Mouse (Mus musculus) heart, embryonic 16.5 days (tissue): ENCODE measurements around the gene Pdcd2l. TPM values are rescaled to one million over a fixed set of nuclear protein-coding genes. Genes with fewer than 3 reads are reported as not detected.
A peak's percentile ranks its signal among the peaks of the same experiment; 100 is the strongest.

Experiments
- ATAC-seq: fragments of 200-750 bp; cut with Nextera tagmentation; replicated peaks from 2 replicates; pipeline ENCODE4 v1.8.0; 2017; ENCODE audit warnings: moderate number of reproducible peaks; ENCODE audit not compliant: insufficient read depth, low FRiP score; ENCODE audit errors: extremely low read depth
- H3K27ac ChIP-seq: fragments of 300-500 bp; sonication (generic); 2 replicates; pipeline ENCODE4 v1.5.1; 2014; ENCODE audit warnings: mild to moderate bottlenecking, low read length, control low read depth, moderate library complexity
- H3K27me3 ChIP-seq: fragments of 300-500 bp; sonication (generic); 2 replicates; pipeline ENCODE4 v1.6.1; 2014; ENCODE audit warnings: low read length, mixed read lengths; ENCODE audit not compliant: control insufficient read depth, insufficient read depth
- H3K36me3 ChIP-seq: fragments of 300-500 bp; sonication (generic); 2 replicates; pipeline ENCODE4 v1.6.1; 2014; ENCODE audit not compliant: control insufficient read depth, insufficient read depth
- H3K4me1 ChIP-seq: fragments of 300-500 bp; sonication (generic); 2 replicates; pipeline ENCODE4 v1.6.1; 2014; ENCODE audit warnings: low read length, mixed read lengths; ENCODE audit not compliant: control insufficient read depth, insufficient read depth
- H3K4me2 ChIP-seq: fragments of 300-500 bp; sonication (generic); 2 replicates; pipeline ENCODE4 v1.6.1; 2014; ENCODE audit warnings: low read depth, mild to moderate bottlenecking, control low read depth, low read length
- H3K4me3 ChIP-seq: fragments of 300-500 bp; sonication (generic); 2 replicates; pipeline ENCODE4 v1.5.1; 2014; ENCODE audit warnings: mild to moderate bottlenecking, control low read depth, low read length
- H3K9ac ChIP-seq: fragments of 300-500 bp; sonication (generic); 2 replicates; pipeline ENCODE4 v1.6.1; 2014; ENCODE audit warnings: low read length, control low read depth
- H3K9me3 ChIP-seq: fragments of 300-500 bp; sonication (generic); replicated peaks from 2 replicates; pipeline ENCODE4 v1.6.1; 2016; ENCODE audit warnings: low read length; ENCODE audit not compliant: control insufficient read depth
- WGBS: fragments of 180-500 bp; shearing (Covaris S2); extraction: QIAGEN DNeasy Blood & Tissue Kit; methylation state at CpG from one replicate; pipeline ENCODE4 v1.1.7; 2014; 5-methylcytosine and 5-hydroxymethylcytosine counted together
- polyA plus RNA-seq: library from polyadenylated mRNA; unstranded; fragments of >200 nt; fragmentation: Nextera tagmentation; extraction: Ambion mirVana; gene quantifications from 2 replicates; pipeline ENCODE4 v1.2.1, GENCODE M21; 2015

Gene Pdcd2l
- 59.3 and 59.5 TPM in 2 replicates for polyA plus RNA-seq

DNA sequence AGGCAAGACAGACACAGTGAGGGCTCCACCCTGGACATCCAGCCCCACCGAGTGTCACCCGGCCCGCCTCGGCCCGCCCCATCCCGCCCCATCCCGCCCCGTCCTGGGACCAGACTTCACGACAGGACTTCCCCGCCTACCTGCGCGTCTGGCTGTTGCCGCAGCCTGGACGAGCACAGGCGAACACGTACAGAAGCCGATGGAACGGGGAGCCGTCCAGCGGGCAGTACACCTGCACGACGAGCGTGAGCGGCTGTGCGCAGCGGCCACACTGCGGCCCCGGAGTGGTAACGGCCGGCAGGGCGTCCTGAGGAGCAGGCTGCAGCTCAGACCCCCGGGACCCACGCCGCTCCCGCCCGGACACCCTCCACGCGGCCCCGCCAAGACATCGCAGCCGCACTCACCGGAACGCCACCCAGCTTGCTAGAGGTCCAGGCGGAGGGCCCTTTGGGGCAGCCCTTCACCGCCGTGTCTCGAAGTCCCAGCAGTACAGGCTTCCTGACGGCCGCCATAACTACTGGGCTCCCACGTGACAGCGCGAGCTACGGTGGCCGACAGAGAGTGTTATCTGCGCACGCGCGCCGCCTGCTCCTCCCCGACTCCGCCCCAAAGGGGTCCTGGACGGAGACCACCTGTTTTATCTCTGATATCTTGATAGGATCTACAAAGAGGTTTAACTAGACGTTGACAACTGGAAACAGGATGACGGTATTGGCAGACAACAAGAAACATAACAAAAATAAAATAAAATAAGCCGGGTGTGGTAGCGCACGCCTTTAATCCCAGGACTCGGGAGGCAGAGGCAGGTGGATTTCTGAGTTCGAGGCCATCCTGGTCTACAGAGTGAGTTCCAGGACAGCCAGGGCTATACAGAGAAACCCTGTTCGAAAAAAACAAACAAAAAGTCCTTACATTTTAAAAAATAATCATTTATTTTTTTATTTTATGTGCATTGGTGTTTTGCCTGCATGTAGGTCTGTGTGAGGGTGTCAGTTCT lies at the start of gene Pdcd2l:
Gene Pdcd2l (minus strand): TSS at position 530 of the 997 bp plus-strand sequence.
- 2% methylated on average over 70 of the region's 70 CpGs for WGBS
- H3K4me3 ChIP-seq = peak within 1 kb of the TSS; percentile 70
- ATAC-seq = peak; percentile 93

DNA sequence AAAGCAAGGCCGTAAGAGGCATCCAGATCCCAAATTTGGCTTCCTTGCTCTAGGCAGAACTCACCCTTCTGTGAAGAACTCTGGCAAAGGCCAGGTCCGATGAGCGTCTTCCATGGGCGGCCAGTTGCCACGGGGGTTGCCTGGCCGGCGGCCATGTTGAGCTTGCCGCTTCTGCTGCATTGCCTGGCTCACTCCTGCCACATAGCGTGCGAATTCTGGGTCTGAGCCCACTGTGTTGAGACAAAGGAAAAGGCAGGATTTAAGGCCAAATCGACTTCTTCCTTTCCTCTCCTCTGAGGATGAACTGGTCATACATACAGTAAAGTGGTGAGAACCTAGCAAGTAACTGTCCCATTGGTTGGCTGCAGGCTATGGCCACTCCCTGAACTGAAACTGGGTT lies 45.7 kb upstream of the Pdcd2l start:
- Histone ChIP-seq H3K9me3 (no peaks in the 10 kb centered on the region), H3K27ac (no peak overlapping the region), H3K4me2 (no peak overlapping the region), H3K9ac (no peak overlapping the region), H3K27me3 (no peaks in the 10 kb centered on the region), H3K4me3 (no peak overlapping the region), H3K4me1 (no peaks in the 10 kb centered on the region), H3K36me3 (peaks cover 50% of the 10 kb centered on the region)
- no peak for ATAC-seq
- 93% methylated on average over 11 of the region's 11 CpGs for WGBS

More for the DNA sequence above, at the start of gene Pdcd2l:
- H3K27me3 ChIP-seq = no peaks in the 10 kb centered on the region
- H3K4me2 ChIP-seq = peak within 1 kb of the TSS; percentile 89
- peak within 1 kb of the TSS; percentile 49 for H3K27ac ChIP-seq
- H3K9me3 ChIP-seq = no peaks in the 10 kb centered on the region
- H3K9ac ChIP-seq = peak within 1 kb of the TSS; percentile 87
- H3K4me1 ChIP-seq = peaks cover 9% of the 10 kb centered on the region
- peaks cover 21% of the 10 kb centered on the region for H3K36me3 ChIP-seq

DNA sequence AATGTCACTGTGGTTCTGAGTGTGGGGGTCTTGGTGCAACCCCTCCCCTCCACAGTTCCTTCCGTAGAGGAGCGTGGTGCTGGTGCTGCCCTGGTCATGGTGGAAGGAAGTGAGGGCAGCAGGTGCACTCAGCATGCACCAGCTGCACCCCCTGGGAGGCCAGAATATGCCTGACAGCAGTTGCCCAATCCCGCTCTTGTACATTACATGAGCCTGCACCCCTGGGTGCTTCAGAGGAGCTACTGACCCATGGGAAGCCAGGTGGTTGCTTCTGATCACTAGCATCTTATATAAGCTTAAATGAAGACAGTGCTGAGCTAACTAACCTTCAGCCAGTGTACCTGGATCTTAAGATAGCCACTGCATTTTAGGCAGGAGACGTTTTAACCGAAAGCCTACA lies 41.6 kb upstream of the Pdcd2l start:
- Histone ChIP-seq H3K4me3 (no peak overlapping the region), H3K9me3 (no peaks in the 10 kb centered on the region), H3K36me3 (peaks cover 40% of the 10 kb centered on the region), H3K27me3 (no peaks in the 10 kb centered on the region), H3K4me1 (peaks cover 7% of the 10 kb centered on the region), H3K4me2 (no peak overlapping the region), H3K27ac (no peak overlapping the region), H3K9ac (no peak overlapping the region)
- no peak for ATAC-seq
- 90% methylated on average over 5 of the region's 5 CpGs for WGBS

DNA sequence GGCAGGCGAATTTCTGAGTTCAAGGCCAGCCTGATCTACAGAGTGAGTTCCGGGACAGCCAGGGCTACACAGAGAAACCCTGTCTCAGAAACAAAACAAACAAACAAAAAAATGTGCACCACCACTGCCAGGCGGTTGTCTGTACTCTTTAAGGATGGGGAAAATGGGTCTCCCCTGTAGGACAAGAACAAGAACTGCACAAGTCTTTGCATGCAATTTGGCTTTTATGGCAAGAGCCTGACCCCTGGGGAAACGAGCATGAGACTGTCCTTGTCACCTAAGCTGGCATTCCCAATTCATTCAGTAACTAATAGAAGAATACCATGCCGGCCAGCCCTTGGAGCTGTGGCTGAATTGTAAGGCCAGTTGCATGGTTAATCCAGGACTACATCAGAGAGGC lies 39.1 kb upstream of the Pdcd2l start:
- H3K27ac ChIP-seq = no peak overlapping the region
- peaks cover 34% of the 10 kb centered on the region for H3K36me3 ChIP-seq
- H3K4me2 ChIP-seq = no peak overlapping the region
- no peaks in the 10 kb centered on the region for H3K9me3 ChIP-seq
- no peaks in the 10 kb centered on the region for H3K27me3 ChIP-seq
- H3K4me3 ChIP-seq = no peak overlapping the region
- no peak for ATAC-seq
- H3K9ac ChIP-seq = no peak overlapping the region
- peaks cover 15% of the 10 kb centered on the region for H3K4me1 ChIP-seq
- WGBS = 93% methylated on average over 5 of the region's 5 CpGs

DNA sequence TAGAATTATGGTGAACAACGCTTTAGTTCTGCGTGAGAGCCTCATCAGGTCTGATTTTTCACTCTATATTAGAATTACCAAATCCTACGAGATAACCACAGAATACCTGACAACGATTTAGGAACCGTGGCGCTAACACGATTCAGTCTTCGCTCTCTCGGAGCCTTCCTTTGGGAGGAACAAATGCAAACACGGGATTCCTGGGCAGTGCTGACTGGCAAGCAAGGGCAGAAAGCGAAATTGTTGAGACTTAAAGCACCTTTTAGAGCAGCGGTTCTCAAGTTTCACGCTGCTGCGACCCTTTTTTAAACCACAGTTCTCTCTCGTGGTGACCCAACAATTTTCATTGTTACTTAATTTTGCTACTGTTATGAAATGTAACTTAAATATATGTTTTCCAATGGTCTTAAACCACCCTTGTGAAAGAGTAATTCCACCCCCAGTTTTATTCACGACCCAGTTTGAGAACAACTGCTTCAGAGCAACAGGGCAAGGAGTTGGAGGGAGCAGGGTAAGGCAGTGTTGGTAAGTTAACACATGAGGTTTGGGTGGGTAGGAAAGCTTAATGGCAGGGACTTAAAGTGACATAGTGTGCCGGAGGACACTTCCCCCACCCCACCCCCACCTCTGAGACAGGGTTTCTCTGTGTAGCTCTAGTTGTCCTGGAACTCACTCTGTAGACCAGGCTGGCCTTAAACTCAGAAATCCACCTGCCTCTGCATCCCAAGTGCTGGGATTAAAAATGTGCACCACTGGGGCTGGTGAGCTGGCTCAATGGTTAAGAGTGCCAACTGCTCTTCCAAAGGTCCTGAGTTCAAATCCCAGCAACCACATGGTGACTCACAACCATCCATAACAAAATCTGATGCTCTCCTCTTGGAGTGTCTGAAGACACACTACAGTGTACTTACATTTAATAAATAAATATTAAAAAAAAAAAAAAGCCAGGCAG lies 38.4 kb upstream of the Pdcd2l start:
- Histone ChIP-seq H3K27ac (peak overlapping the region; percentile 98), H3K4me1 (peaks cover 17% of the 10 kb centered on the region), H3K9me3 (no peaks in the 10 kb centered on the region), H3K36me3 (peaks cover 29% of the 10 kb centered on the region), H3K4me2 (peak overlapping the region; percentile 82), H3K4me3 (peak overlapping the region; percentile 62), H3K27me3 (no peaks in the 10 kb centered on the region), H3K9ac (peak overlapping the region; percentile 65)
- WGBS = 1% methylated on average over 17 of the region's 17 CpGs
- no peak for ATAC-seq

DNA sequence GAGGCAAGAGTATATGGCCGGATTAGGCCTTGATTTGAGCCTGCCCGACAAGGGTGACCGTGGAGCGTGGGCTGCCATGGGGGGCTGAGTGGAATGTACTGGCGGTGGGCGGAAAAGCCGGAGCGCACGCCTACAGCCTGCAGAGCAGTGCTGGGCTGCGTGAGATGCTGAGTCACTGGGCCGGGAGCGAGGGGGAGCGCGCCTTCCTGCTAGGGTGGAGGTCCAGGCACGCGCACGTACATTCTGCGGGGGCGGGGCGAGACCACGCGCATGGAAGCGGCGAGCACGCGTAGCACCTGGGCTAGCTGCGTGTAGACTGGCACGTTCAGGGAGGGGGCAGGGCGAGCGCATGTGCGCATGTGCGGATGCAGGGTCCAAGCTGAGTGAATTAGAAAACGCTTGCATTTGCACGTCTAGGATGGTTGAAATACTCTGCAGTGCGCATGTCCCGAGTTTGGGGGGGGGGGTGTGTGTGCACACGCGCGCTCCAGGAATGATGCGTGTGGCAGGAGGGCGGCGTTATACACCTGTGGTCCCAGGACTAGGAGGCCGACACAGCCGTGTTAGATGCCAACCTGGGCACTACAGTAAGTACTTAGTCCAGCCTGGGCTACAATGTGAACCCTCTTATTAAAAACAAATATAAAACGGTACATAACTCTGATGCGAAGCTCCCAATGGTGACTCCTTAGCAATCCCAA lies 37.6 kb upstream of the Pdcd2l start:
- peak overlapping the region; percentile 62 for H3K4me3 ChIP-seq
- WGBS = under 1% methylated on average over 46 of the region's 46 CpGs
- peaks cover 19% of the 10 kb centered on the region for H3K4me1 ChIP-seq
- no peaks in the 10 kb centered on the region for H3K9me3 ChIP-seq
- no peaks in the 10 kb centered on the region for H3K27me3 ChIP-seq
- H3K27ac ChIP-seq = peak overlapping the region; percentile 98
- ATAC-seq = peak; percentile 89
- peak overlapping the region; percentile 81 for H3K9ac ChIP-seq
- peaks cover 21% of the 10 kb centered on the region for H3K36me3 ChIP-seq
- H3K4me2 ChIP-seq = peak overlapping the region; percentile 82

DNA sequence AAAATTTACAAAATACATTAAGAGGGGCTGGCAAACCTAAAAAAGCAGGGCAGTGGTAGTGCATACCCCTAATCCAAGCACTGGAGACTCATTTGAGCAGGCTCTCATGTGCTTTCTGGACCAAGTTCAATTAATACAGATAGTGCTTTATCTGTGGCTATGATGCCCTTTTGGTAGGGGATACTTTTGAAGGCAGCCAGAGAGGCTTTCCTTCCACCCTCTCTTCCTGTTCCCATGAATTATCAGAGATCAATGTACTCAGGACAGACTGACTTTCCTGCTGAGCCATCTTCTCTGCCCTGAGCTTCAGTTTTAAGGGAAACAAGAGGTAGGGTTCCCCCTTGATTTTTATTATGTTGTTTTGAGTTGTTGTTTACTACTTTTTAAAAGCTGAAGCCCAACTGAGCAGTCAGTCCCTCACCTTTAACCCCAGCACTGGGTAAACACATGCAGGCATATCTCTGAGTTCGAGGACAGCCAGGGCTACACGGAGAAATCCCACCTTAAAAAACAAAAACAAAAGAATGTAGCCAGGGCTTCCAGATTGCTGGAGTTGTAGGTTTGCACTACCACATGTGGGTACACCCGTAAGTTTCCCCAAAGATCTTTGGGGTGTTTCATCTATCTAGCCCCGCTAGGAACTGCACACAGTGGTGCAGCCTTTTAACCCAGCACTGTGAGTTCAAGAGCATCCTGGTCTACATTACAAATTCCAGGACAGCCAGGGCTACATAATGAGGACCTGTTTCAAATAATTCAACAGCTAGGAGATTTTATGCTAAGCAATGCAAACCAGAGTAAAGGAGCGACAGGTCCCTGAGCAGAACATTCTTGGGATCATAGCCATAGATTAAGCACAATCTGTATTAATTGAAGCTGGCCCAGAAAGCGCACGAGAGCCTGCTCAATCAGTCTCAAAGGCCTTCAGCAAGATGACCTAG lies 36.6 kb upstream of the Pdcd2l start:
- Histone ChIP-seq H3K9me3 (no peaks in the 10 kb centered on the region), H3K27ac (peak overlapping the region; percentile 98), H3K4me2 (peak overlapping the region; percentile 82), H3K9ac (peak overlapping the region; percentile 81), H3K4me3 (peak overlapping the region; percentile 62), H3K27me3 (no peaks in the 10 kb centered on the region), H3K36me3 (peaks cover 16% of the 10 kb centered on the region), H3K4me1 (peaks cover 28% of the 10 kb centered on the region)
- 36% methylated on average over 7 of the region's 7 CpGs for WGBS
- ATAC-seq = no peak
